Mouse (Mus musculus) heart, postnatal 14 days (tissue): ENCODE data around the gene Nr1h2. TPM values are rescaled to one million over a fixed set of nuclear protein-coding genes. Genes with fewer than 3 reads are reported as not detected.
A peak's percentile ranks its signal among the peaks of the same experiment; 100 is the strongest.

Source experiments
- DNase-seq, 2 experiments: peaks; one replicate each; pipeline ENCODE4 v3.0.0; 2021 to 2022
- intact Hi-C: fragments of 180-260 bp; cut with DNase I; formaldehyde crosslinking; loops from one replicate; pipeline ENCODE4 v1.15.1; 2025
- total RNA-seq, 2 experiments: library from RNA; stranded (reverse); gene quantifications; 2 replicates each; pipeline ENCODE4 v1.2.3; 2021

Gene Nr1h2
- total RNA-seq, 2 experiments from 2014 or later = 49.1 to 53.5 TPM

DNA sequence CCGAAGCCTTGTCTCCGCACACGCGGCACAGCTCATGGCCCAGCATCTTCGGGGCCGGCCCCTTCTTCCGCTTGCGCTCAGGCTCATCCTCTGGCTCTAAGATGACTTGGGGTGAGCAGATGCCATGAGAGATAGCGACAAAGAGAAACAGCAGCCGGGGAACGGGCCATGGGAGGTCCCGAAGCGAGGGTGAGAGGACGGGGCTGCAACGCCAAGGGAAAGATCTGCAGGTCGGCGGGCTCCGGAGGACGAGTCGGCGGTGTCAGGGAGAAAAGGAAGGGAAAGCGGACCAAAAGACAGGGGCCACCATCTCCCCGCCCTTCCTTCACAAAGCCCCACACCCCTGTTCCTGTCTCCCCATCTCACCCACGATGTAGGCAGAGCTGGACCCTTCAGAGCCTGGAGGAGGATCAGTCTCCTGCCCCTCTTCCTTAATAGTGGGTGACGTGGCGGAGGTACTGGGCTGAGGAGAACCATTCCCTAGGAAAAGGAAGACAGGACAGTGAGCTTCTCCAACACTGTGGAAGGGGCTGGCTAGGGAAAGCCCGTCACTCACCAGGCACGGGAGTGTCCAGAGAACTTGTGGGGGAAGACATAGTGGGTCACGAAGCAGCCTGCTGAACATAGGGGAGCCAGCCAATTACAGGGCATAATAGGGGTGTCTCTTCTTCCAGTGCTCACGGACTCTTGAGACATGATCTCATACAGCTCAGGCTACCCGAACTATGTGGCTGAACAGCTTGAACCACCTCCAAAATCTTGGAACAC lies 1.4 kb downstream of the Nr1h2 start:
- no peak for DNase-seq
- intact Hi-C loops = loop anchor here (10.0 kb wide), 2 partner anchors 178 to 288 kb away; partner anchors contain the start of gene Gm15517

GRCm38 (mm10) chr7:44551731-44552130 lies 2.0 kb downstream of the Nr1h2 start:
- no peak for DNase-seq
- intact Hi-C loops = loop anchor here (10.0 kb wide), 2 partner anchors 177 to 287 kb away; partner anchors contain the start of gene Gm15517

DNA sequence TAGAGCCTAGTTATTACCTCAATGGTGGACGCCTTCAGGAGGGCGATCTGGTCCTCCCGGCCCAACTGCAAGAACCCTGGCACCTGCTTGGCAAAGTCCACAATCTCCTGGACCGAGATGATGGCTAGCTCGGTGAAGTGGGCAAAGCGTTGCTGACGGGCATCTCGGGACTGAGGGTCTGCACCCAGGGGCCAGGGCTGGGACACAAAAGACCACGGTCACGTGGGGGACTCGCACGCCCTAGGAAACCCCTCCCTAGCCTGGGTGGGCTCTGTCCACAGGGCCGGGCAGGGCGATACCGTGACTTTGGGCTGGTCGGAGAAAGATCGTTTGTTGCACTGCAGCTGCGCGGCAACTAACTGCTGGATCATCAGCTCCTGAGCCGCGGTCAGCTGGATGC lies 2.5 kb downstream of the Nr1h2 start:
- intact Hi-C loops = loop anchor here (10.0 kb wide), 2 partner anchors 176 to 286 kb away; partner anchors contain the start of gene Gm15517
- no peak for DNase-seq

GRCm38 (mm10) chr7:44550409-44550678 lies 3.4 kb downstream of the Nr1h2 start:
- DNase-seq = no peak
- intact Hi-C loops = loop anchor here (10.0 kb wide), 2 partner anchors 176 to 286 kb away; partner anchors contain the start of gene Gm15517

GRCm38 (mm10) chr7:44549621-44550408 lies 3.9 kb downstream of the Nr1h2 start:
- intact Hi-C loops = loop anchor here (10.0 kb wide), 2 partner anchors 175 to 285 kb away; partner anchors contain the start of gene Gm15517
- DNase-seq = no peak

- intact Hi-C loops = loop anchor here (1.0 kb wide), 1 partner anchor 23 kb away; no protein-coding TSS in a partner anchor
Measured at GRCm38 (mm10) chr7:44548497-44549087, 5.2 kb downstream of the Nr1h2 start, which contains the start of gene Pold1. TSS of gene Pold1 (minus strand) at chr7:44548849.

GRCm38 (mm10) chr7:44547725-44548124 lies 6.0 kb downstream of the Nr1h2 start:
- intact Hi-C loops = loop anchor here (1.0 kb wide), 1 partner anchor 22 kb away; no protein-coding TSS in a partner anchor
- DNase-seq = no peak

More at GRCm38 (mm10) chr7:44548497-44549087, 5.2 kb downstream of the Nr1h2 start, which contains the start of gene Pold1:
- DNase-seq = peak; percentile 99 to 100

- DNase-seq = no peak
- intact Hi-C loops = no loop called here
Measured at GRCm38 (mm10) chr7:44547041-44547440, 6.7 kb downstream of the Nr1h2 start.

DNA sequence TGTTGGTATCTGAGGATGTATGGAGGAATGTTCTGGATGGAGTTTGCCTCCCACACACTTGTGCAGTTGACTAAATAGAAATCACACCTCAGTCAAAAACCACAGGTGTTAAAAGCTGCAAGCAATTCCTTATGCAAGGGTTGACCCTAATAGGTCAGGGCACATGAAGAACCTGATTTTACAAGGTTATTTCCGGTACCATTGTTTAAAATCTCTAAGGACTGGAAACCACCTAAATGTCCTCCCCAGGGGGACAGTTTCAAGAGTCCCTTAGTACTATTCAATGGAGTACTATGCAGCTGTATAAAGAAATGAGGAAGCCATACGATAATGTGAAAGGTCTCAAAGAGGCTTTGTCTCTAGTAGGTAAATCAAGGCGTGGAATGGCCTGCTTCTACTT lies 7.5 kb downstream of the Nr1h2 start:
- no peak for DNase-seq
- intact Hi-C loops = no loop called here

DNA sequence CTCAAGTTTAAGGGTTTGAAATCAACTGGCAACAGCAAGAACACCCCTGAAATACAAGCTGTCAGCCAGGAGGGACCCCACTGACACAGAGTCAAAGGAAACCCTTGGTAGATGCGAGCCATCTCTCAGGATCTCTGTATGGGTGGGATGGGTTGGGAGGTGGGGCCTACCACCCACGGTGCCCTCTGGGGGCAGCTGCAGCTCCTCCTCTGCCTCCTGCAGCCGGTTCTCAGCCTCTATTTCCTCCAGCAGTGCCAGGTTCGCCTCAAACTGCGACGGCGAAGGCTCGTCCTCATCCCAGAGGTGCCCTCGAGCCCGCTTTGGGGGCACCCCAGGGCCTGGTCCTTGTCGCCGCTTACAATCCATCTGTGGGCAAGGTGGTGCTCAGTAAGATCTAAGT lies 10.7 kb downstream of the Nr1h2 start:
- DNase-seq = no peak
- intact Hi-C loops = no loop called here

- no peak for DNase-seq
- intact Hi-C loops = no loop called here
Measured at GRCm38 (mm10) chr7:44542555-44542954, 11.2 kb downstream of the Nr1h2 start.

DNA sequence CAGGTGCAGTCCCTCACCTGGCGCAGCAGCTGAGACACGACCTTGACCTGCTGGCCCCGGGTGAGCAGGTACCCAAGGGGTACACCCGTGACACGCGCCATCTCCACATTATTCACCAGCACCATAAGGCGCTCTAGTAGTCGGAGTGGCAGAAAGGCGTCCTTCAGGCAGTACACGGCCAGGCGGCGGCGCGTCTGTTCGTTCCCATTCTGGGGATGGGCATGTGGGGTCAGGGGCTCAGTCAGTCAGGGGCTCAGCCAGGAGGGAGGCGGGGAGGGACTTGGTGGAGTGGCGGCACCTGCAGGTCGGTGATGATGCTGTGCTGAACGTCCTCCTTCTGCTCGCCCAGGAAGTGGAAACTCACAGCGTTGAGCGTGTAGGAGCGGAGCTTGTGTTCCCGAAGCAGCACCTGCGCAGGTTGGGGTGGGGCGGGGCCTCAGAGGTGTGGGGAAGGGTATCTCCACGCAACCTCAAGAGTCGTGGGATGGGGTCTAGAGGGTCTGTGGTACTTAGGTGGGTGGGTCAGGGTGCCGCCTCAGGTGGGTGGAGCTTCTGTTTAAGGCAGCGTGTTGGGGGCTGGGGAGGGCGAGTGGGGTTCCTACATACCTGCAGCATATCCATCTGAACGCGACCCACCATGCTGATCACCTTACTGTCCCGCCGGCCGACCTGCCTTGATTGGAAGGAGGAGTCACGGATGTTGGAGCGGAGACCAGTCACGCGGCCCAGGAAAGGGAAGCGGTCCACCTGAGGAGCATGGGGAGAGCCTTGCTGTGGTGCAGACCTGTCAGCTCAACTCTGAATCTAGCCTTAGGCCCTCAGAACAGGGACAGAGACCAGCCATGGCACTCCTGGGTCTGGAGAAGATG lies 14.8 kb downstream of the Nr1h2 start:
- no peak for DNase-seq
- intact Hi-C loops = no loop called here

DNA sequence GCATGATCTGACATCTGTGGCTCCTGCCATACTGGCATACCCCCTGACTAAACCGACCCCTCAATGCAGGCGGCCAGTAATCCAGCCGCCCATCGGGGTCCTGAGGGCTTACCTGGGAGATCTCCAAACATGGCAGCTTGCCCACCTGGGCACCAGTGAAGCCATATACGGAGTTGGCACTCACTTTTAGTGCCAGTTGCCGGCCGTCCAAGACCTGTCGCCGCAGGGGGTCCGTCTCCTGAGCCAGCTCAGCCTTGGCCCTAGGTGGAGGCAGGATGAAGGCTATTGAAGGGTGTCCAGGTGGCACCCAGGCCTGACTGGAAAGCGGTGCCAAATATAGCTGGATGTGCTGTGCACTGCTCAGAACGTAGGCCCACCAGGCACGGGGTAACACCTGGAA lies 16.3 kb downstream of the Nr1h2 start:
- intact Hi-C loops = no loop called here
- no peak for DNase-seq

DNA sequence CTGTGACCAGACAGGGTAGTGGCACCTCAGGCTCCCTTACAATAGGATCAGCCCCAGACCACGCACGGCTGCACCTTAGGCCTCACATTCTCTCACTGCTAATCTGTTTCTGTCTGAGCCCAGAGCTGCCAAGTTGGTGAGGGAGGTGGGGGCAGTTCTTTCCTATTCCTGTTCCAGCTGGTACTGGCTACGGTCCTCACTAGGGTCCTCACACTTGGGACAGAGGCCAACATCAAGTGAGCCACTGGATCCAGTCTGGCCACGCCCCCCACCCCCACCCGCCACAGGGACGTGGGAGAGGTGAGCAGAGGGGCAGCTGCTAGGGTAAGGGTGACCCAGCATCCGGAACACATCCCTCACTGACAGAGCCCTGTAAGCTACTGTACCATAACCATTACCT lies 16.7 kb downstream of the Nr1h2 start:
- intact Hi-C loops = no loop called here

GRCm38 (mm10) chr7:44536590-44536968 lies 17.2 kb downstream of the Nr1h2 start:
- DNase-seq = no peak
- intact Hi-C loops = no loop called here

More for the DNA sequence above, 16.7 kb downstream of the Nr1h2 start:
- DNase-seq = no peak

DNA sequence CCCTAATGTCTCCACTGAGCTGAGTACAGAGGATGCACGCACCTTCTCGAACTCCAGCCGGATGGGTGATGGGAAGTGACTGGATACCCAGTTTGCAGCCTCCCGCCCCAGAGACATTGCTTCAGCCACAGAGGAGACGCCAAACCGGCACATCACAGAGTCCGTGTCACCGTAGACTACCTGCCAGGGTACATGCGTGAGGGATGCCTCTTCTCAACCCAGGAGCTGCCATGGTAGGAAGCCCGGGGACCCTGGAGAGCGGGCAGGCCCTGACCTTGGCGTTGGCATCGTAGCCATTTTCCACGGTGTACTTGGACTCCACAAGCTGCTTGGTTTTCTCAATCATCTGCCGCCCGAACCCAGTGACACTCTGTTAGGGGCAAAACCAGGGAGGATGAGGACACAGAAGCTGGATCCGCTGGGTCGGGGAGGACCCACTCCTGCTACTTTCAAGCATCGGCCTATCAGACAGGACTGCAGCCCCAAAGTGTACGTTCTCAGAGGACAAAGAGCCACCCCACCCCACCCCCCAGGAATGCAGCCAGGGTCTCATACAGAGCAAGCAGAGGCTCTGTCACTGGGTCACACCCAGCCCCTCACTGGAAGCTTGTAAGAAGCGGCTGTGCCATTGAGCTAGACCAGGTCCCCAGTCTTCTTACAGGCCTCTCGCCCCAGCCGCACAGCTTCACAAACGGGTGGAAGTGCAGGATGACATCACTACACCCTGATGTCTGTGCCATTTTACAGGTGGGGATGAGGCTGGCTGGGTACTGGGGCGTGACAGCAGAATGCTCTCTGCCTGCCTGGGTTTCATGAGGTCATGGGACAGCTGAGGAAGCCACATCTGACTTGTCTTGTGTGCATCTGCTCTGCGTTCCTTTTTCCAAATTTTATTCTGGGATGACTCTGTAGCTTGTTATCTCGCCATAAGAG lies 17.8 kb downstream of the Nr1h2 start:
- DNase-seq = no peak
- intact Hi-C loops = no loop called here

DNA sequence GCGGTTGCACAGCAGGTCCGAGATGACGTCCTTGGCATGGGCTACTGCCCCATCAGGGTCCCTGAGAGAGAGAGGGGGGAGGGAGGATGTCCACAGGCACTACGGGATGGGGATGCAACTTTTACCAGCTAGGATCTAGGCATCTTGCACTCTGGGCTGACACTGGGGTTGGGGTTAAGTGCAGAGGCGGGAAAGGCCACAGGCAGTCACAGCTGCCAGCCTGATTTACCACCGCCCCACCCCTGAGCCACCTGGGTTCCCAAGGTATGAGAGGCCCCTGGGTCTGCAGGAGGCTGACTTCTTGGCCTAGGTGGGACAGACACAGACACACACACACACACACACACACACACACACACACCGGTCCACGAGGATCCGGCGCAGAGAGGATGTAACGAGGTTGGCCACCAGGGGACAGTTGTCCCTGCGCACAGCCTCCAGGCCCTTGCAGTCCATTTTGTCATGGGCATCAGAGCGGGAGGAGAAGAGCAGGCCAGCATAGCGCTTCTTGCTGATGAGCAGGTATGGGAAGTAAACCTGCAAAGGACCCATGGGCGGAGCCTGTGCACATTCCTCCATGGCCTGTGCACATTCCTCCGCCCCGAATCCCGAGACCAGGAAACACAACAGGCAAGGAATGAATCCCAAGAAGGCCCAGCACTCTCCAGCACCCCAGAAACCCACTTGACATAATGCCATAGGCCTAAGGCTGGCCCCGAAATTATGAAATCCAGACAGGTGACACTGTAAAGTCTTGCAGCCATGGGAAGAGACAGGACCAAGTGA lies 18.9 kb downstream of the Nr1h2 start:
- DNase-seq = no peak
- intact Hi-C loops = no loop called here

- intact Hi-C loops = no loop called here
- no peak for DNase-seq
Measured at GRCm38 (mm10) chr7:44534242-44534641, 19.5 kb downstream of the Nr1h2 start.
